Mouse (Mus musculus) embryonic facial prominence, embryonic 12.5 days (tissue): ENCODE data around the gene Gm7324. TPM values are rescaled to one million over a fixed set of nuclear protein-coding genes. Genes with fewer than 3 reads are reported as not detected.
"Not testable (repeated sequence)": the region's sequence is repeated elsewhere in the genome, so short reads cannot be mapped to it uniquely, and the experiment has no call there.

Experiments
- ATAC-seq: fragments of 200-750 bp; cut with Nextera tagmentation; 2 replicates; pipeline ENCODE4 v1.8.0; 2017; ENCODE audit not compliant: insufficient number of reproducible peaks, insufficient read depth, low FRiP score, low TSS enrichment
- H3K27ac ChIP-seq: fragments of 300-500 bp; sonication (generic); 2 replicates; pipeline ENCODE4 v1.5.1; 2016; ENCODE audit warnings: mild to moderate bottlenecking
- H3K27me3 ChIP-seq: fragments of 300-500 bp; sonication (generic); 2 replicates; pipeline ENCODE4 v1.6.1; 2016; ENCODE audit warnings: mild to moderate bottlenecking, moderate library complexity
- H3K36me3 ChIP-seq: fragments of 300-500 bp; sonication (generic); 2 replicates; pipeline ENCODE4 v1.6.1; 2016; ENCODE audit warnings: mild to moderate bottlenecking
- H3K4me1 ChIP-seq: fragments of 300-500 bp; sonication (generic); 2 replicates; pipeline ENCODE4 v1.6.1; 2016
- H3K4me2 ChIP-seq: fragments of 300-500 bp; sonication (generic); replicated peaks from 2 replicates; pipeline ENCODE4 v1.6.1; 2016; ENCODE audit warnings: mild to moderate bottlenecking, moderate library complexity
- H3K4me3 ChIP-seq: fragments of 300-500 bp; sonication (generic); 2 replicates; pipeline ENCODE4 v1.5.1; 2016; ENCODE audit warnings: mild to moderate bottlenecking
- H3K9ac ChIP-seq: fragments of 300-500 bp; sonication (generic); 2 replicates; pipeline ENCODE4 v1.6.1; 2016; ENCODE audit warnings: mild to moderate bottlenecking, moderate library complexity
- H3K9me3 ChIP-seq: fragments of 300-500 bp; sonication (generic); 2 replicates; pipeline ENCODE4 v1.6.1; 2016; ENCODE audit warnings: mild to moderate bottlenecking, moderate library complexity
- WGBS: fragments of 180-500 bp; shearing (Covaris S2); methylation state at CpG from one replicate; pipeline ENCODE4 v1.1.7; 2016; 5-methylcytosine and 5-hydroxymethylcytosine counted together
- polyA plus RNA-seq: library from polyadenylated mRNA; unstranded; fragments of >200 nt; fragmentation: Nextera tagmentation; extraction: Ambion mirVana; gene quantifications from 2 replicates; pipeline ENCODE4 v1.2.1, GENCODE M21; 2016

The Gm7324 gene
- polyA plus RNA-seq: 2.0 and 2.4 TPM in 2 replicates

DNA sequence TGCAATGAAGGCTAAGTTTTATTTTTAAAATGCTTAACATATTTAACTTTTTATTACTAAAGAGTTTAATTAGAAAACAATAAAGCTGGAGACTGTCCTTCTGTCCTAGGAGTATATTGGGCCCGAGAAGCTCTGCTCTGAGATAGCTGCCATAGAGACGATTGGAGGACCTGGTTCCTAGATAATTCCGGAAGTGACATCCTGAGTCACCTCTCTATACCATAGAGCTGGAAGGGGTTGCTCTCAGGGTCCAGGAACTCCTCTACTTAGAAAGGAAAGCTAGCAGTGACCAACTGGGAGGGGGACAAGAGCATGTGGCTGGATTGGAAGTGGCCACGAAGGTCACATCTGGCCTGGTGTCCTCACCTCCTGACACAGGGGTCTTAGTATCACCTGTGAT lies at the start of gene Gm7324:
Gm7324 (plus strand) TSS at position 208 of the 400 bp plus-strand sequence.
- not testable (repeated sequence) for H3K27me3 ChIP-seq, H3K27ac ChIP-seq, ATAC-seq, H3K36me3 ChIP-seq, H3K9me3 ChIP-seq, H3K4me2 ChIP-seq, H3K4me3 ChIP-seq, H3K4me1 ChIP-seq, H3K9ac ChIP-seq
- 85% methylated on average over 4 of the region's 4 CpGs for WGBS

DNA sequence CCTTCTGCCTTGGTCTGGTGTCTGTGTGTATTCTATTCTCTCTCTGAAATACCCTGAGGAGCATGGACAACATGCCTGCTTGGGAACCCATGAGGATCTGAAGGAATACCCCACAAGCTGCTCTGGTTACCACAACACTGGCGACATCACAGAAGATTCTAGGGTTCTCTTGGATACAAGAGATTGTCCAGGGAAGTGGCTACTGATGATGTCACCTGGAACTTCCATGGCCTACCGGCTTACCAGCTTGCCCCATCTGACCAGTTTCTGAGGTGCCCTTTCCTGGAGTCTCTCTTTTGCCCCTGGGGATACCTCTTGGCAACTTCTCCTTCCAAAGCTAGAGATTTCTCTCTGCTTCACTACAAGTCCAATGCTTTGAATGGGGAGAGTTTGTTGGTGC lies 20.5 kb upstream of the Gm7324 start, which contains the start of gene Gm8165:
Gm8165 (minus strand) TSS at position 101 of the 400 bp plus-strand sequence.
- not testable (repeated sequence) for H3K27ac ChIP-seq, H3K27me3 ChIP-seq, H3K9ac ChIP-seq, H3K9me3 ChIP-seq, H3K4me3 ChIP-seq, ATAC-seq, H3K4me2 ChIP-seq, H3K36me3 ChIP-seq, H3K4me1 ChIP-seq
- WGBS: 100% methylated on average over 1 of the region's 2 CpGs

- 91% methylated on average over 3 of the region's 3 CpGs for WGBS
- not testable (repeated sequence) for H3K4me1 ChIP-seq
These were observed 29.8 kb downstream of the Gm7324 start, which contains the start of gene Gm16506 for GRCm38 (mm10) chr14:43727385-43727784. Gene Gm16506, minus strand, starts transcription at chr14:43727485.

DNA sequence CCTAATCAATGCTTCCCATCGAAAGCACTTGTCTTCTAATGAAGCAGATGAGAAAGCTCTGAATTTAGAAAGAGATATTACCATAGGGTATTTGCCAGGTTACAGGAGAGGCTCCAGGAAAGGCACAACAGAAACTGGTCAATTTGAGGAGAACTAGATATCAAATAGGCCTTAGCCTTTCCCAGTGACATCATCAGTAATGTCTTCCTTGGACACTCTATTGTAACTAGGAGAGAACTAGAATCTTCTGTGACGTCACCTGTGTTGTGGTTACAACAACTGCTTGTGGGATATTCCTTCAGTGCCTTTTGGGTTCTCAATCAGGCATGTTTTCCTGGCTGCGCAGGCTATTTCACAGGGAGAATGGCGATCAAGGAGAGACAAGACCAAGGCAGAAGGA lies 49.9 kb downstream of the Gm7324 start, which contains the start of gene Gm6526:
Gm6526 (plus strand) TSS at position 301 of the 400 bp plus-strand sequence.
- not testable (repeated sequence) for H3K4me2 ChIP-seq, H3K36me3 ChIP-seq, ATAC-seq, H3K9me3 ChIP-seq, H3K4me3 ChIP-seq, H3K4me1 ChIP-seq, H3K27me3 ChIP-seq, H3K27ac ChIP-seq, H3K9ac ChIP-seq
- 78% methylated on average over 4 of the region's 4 CpGs for WGBS

More at GRCm38 (mm10) chr14:43727385-43727784, 29.8 kb downstream of the Gm7324 start, which contains the start of gene Gm16506:
- not testable (repeated sequence) for H3K27ac ChIP-seq, ATAC-seq, H3K36me3 ChIP-seq, H3K27me3 ChIP-seq, H3K4me2 ChIP-seq, H3K9me3 ChIP-seq, H3K4me3 ChIP-seq, H3K9ac ChIP-seq

Other genes starting within 250 kb of the Gm7324 start
- gene Gm5799, start 154.3 kb upstream of the Gm7324 start, polyA plus RNA-seq: not detected in 2 replicates
- not detected in 2 replicates for gene Gm17654, start 118.7 kb upstream of the Gm7324 start, polyA plus RNA-seq
- not detected in 2 replicates for gene Gm10375, start 89.8 kb upstream of the Gm7324 start, polyA plus RNA-seq
- not detected in 2 replicates for gene Gm8165, start 20.6 kb upstream of the Gm7324 start, polyA plus RNA-seq
- not detected in 2 replicates for gene Gm16506, start 29.7 kb downstream of the Gm7324 start, polyA plus RNA-seq
- not detected in 2 replicates for gene Gm6526, start 50.0 kb downstream of the Gm7324 start, polyA plus RNA-seq
- not detected in 2 replicates for gene Gm8180, start 86.9 kb downstream of the Gm7324 start, polyA plus RNA-seq
- gene Ear1, start 177.7 kb downstream of the Gm7324 start, polyA plus RNA-seq: not detected in 2 replicates
- gene Ear10, start 225.7 kb downstream of the Gm7324 start, polyA plus RNA-seq: not detected in 2 replicates
- gene Gm8113, start 227.6 kb downstream of the Gm7324 start, polyA plus RNA-seq: 9.3 and 13.9 TPM in 2 replicates